Mouse (Mus musculus): ENCODE measurements at regions not wholly inside any gene's neighbourhood (a gene's known extent, or its start where the extent isn't known, plus 50 kb on each side); places are given as distances from the start of the nearest gene placed in this dataset.

GRCm38 (mm10) chr17:13656485-13657181, 103.7 kb upstream of the Afdn start:
- TF ChIP-seq CTCF (IDR thresholded peaks at IDR 0.05; ENCODE audit: low read depth) (no peak), EP300 (IDR thresholded peaks at IDR 0.05; ENCODE audit: low read depth) (no peak)

Data from liver, embryonic 14.5 days (tissue).